Mouse (Mus musculus) G1E (cell line): ENCODE measurements at regions not wholly inside any gene's neighbourhood (a gene's known extent, or its start where the extent isn't known, plus 50 kb on each side); places are given as distances from the start of the nearest gene placed in this dataset.
A peak's percentile ranks its signal among the peaks of the same experiment; 100 is the strongest.

ENCODE experiments used
- ATAC-seq: 2 replicates; pipeline ENCODE4 v1.8.0; 2016; ENCODE audit warnings: mild to moderate bottlenecking; ENCODE audit not compliant: insufficient number of reproducible peaks, poor library complexity, low FRiP score, severe bottlenecking; ENCODE audit errors: extremely low read depth
- DNase-seq: peaks from one replicate; pipeline ENCODE4 v3.0.0; 2012; ENCODE audit warnings: low spot score
- H3K27me3 ChIP-seq: 2 replicates; pipeline ENCODE4 v1.6.1; 2012; ENCODE audit warnings: mild to moderate bottlenecking, low read length, inconsistent platforms; ENCODE audit not compliant: insufficient read depth
- H3K36me3 ChIP-seq: replicated peaks from 2 replicates; pipeline ENCODE3; 2012; ENCODE audit warnings: mild to moderate bottlenecking, inconsistent platforms
- H3K4me1 ChIP-seq: 2 replicates; pipeline ENCODE4 v1.6.1; 2012; ENCODE audit warnings: low read depth, low read length, inconsistent platforms, mixed read lengths; ENCODE audit not compliant: insufficient read depth
- H3K4me3 ChIP-seq: 2 replicates; pipeline ENCODE4 v1.5.1; 2012; ENCODE audit warnings: low read depth, mild to moderate bottlenecking, inconsistent platforms, low read length, moderate library complexity, mixed read lengths
- H3K9me3 ChIP-seq: replicated peaks from 2 replicates; pipeline ENCODE4 v1.6.1; 2012; ENCODE audit warnings: inconsistent platforms
- CTCF ChIP-seq: IDR thresholded peaks from 2 replicates; pipeline ENCODE4 v1.5.1; 2012; ENCODE audit warnings: low read depth, low read length, inconsistent platforms, mixed read lengths
- GATA1 ChIP-seq: IDR thresholded peaks from 2 replicates; pipeline ENCODE4 v1.6.1; 2012; ENCODE audit warnings: borderline replicate concordance, low read length, inconsistent platforms, mixed read lengths
- GATA2 ChIP-seq: IDR thresholded peaks from 2 replicates; pipeline ENCODE4 v1.6.1; 2012; ENCODE audit warnings: low read depth, low read length, inconsistent platforms, borderline replicate concordance
- POLR2AphosphoS5 ChIP-seq: IDR thresholded peaks from 2 replicates; pipeline ENCODE4 v1.6.1; 2012; ENCODE audit warnings: low read depth, low read length, inconsistent platforms; ENCODE audit not compliant: insufficient replicate concordance
- TAL1 ChIP-seq: conservative IDR thresholded peaks from 2 replicates; pipeline ENCODE4 v1.6.1; 2012; ENCODE audit warnings: low read depth, low read length, inconsistent platforms, mixed read lengths

DNA sequence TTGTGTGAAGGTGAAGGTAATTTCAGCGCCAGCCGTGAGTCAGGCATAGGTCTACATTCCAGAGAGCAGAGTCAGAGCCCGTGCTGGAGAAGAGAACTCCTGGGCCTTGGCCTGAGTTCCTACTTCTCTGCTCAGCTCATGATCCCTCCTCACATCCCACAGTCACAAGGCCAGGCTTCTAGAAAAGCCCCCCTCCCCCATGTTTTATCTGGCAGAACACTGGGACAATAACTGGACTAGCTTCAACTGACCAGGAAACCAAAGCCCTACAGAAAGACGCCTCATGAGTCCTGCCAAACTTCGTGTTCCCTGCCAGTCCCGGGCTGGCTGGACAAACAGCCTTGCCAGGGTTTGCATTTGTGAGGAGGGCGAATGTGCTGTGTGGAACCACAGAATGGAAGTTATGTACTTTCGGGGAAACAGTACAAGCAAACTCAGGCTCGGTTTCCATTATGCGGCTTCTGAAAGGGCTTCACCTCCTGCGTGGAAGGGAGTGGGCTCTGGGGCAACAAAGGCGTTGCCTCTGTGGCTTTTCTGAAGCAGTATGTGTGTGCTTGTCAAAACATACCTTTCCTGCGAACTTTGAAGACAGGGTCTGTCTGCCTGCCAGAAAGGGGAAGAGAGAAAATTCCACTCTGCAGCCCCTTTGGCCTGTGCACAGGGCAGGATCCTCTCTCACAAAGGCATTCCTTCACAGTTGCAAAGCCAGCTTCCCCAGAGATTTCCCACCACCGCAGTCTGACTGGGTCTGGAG is 168.1 kb downstream of the Rpl14 start:
- Histone ChIP-seq H3K27me3 (peaks cover 12% of the 10 kb centered on the region), H3K36me3 (no peaks in the 10 kb centered on the region), H3K4me3 (no peak overlapping the region), H3K4me1 (no peaks in the 10 kb centered on the region), H3K9me3 (no peaks in the 10 kb centered on the region)
- ATAC-seq = no peak
- TF ChIP-seq POLR2AphosphoS5 (no peak), GATA2 (no peak), TAL1 (no peak), CTCF (no peak), GATA1 (no peak)
- no peak for DNase-seq

DNA sequence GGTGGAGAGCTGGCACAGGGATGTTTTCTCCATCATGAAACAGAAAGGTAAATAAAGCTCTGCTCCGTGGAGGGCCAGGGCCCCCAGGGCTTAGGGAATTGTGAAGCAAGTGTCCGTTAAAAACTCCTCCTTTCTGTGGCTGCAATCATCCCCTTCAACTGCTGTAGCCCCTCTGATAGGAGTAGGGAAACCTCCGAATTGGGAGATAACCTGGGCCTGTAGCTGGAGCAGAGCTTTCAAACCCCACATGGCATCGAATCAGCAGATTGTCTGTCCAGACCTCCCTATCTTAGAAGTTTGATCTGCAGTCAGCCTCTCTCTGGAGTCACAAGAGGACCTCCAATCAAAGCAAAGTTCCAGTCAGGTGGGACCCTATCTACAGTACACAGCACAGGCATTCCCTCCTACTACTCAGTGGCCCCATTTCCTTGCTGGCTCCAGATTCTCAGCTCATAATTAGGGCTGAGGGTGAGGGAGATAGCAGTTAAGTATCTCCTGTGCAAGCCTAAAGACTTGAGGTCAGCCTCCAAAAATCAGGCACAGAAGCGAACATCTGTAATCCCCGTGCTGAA is 168.8 kb downstream of the Rpl14 start:
- Histone ChIP-seq H3K4me3 (no peak overlapping the region), H3K4me1 (no peaks in the 10 kb centered on the region), H3K9me3 (no peaks in the 10 kb centered on the region), H3K36me3 (no peaks in the 10 kb centered on the region), H3K27me3 (peaks cover 12% of the 10 kb centered on the region)
- ATAC-seq = peak; percentile 34; the same call in 1 of the 2 replicates
- TF ChIP-seq POLR2AphosphoS5 (no peak), CTCF (no peak), GATA2 (no peak), TAL1 (no peak)
- no peak for DNase-seq

DNA sequence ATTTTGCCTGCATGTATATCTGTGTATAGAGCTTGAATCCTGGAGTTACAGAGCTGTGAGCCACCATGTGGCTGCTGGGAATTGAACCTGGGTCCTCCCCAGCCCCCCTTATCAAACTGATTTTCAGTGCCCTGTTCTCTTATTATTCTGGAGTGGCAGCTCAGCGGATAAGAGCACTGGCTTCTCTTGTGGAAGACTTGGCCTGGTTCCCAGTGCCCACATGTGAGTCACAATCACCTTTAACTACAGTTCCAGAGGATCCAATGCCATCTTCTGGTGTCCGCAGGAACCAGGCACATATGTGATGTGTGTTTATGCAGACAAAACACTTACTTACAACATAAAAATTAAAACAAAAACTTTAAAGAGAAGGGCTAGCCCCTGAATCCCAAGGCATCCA is 170.3 kb downstream of the Rpl14 start:
- H3K27me3 ChIP-seq = peaks cover 12% of the 10 kb centered on the region
- no peaks in the 10 kb centered on the region for H3K36me3 ChIP-seq
- H3K9me3 ChIP-seq = no peaks in the 10 kb centered on the region
- no peaks in the 10 kb centered on the region for H3K4me1 ChIP-seq
- TF ChIP-seq GATA2 (no peak), TAL1 (no peak), CTCF (no peak), GATA1 (no peak), POLR2AphosphoS5 (no peak)
- H3K4me3 ChIP-seq = no peak overlapping the region
- DNase-seq (no peak), ATAC-seq (no peak)

DNA sequence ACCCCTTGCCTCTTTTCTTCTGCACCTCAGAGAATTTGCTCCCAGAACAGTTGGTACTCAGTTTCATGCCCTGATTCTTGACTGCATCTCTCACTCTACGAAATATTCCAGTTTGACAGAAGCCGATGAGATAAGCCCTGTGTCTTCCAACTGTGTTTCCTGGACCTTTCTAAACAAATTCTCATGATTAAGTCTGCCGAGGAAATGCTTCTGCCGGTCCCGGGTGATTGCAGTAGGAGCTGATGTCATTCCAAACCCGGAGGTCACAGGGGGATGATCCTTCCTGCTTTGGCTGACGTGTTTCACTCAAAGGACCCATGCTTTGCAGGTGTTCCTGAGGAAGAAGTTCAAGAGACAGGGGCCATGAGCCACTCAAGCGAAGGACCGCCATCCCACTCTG is 172.2 kb downstream of the Rpl14 start:
- no peak for ATAC-seq
- Histone ChIP-seq H3K36me3 (no peaks in the 10 kb centered on the region), H3K4me3 (no peak overlapping the region), H3K4me1 (no peaks in the 10 kb centered on the region), H3K27me3 (peaks cover 17% of the 10 kb centered on the region), H3K9me3 (no peaks in the 10 kb centered on the region)
- TF ChIP-seq GATA2 (no peak), POLR2AphosphoS5 (no peak), GATA1 (no peak), TAL1 (no peak), CTCF (no peak)
- no peak for DNase-seq

DNA sequence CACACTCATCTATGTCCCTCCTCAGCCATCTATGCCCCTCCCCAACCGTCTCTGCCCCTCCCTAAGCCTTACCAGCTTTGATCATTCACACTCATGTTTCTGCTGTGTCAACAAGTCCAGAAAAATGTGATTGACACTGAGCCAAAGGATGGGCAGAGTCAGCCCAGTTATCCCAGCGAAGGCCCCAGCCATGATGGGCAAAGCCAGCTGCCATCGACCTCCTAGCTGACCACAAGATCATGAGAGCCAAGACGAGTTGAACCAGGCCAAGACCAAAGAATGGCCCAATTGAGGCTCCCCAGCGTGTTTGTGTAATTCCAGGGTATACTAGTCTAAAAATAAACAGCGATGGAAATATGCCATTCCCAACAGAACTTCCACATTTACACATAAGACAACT is 174.4 kb downstream of the Rpl14 start:
- no peak for TF ChIP-seq GATA2
- TF ChIP-seq CTCF = no peak
- TF ChIP-seq TAL1 = no peak
- TF ChIP-seq GATA1 = no peak
- no peak for TF ChIP-seq POLR2AphosphoS5
- peaks cover 22% of the 10 kb centered on the region for H3K27me3 ChIP-seq
- H3K4me3 ChIP-seq = no peak overlapping the region
- H3K9me3 ChIP-seq = no peaks in the 10 kb centered on the region
- no peaks in the 10 kb centered on the region for H3K36me3 ChIP-seq
- H3K4me1 ChIP-seq = no peaks in the 10 kb centered on the region
- ATAC-seq = no peak
- no peak for DNase-seq

DNA sequence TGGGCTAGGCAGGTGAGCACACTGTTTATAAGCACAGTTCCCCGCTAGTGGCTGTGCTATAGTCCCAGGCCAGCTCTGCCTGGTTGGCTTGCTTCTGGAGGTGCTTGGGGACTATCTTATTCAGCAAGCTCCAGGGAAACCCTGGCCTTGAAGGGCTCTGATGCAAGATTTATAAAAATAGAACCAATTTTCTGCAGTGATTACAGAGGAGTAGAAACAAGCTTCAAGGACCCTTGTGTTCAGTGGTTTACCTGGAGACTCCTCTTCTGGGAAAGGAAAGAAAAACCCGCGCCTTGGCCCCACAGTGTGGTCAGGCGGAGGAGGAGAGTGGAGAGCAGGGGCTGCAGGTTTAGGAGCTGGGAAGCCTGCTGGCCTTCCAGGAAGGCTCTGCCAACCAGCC is 178.2 kb upstream of the Ctnnb1 start:
- H3K4me3 ChIP-seq = no peak overlapping the region
- no peak for DNase-seq
- H3K36me3 ChIP-seq = no peaks in the 10 kb centered on the region
- TF ChIP-seq TAL1 = no peak
- no peak for TF ChIP-seq GATA1
- TF ChIP-seq CTCF = no peak
- TF ChIP-seq POLR2AphosphoS5 = no peak
- TF ChIP-seq GATA2 = no peak
- H3K27me3 ChIP-seq = peaks cover 34% of the 10 kb centered on the region
- 0 out of 2 replicates have a peak, but pooled peaks cover under 1% of the 10 kb centered on the region for H3K9me3 ChIP-seq
- H3K4me1 ChIP-seq = no peaks in the 10 kb centered on the region
- no peak for ATAC-seq
